Mouse (Mus musculus) megakaryocyte, embryonic 14.5 days (primary cell): ENCODE results near the gene Rcan2.

Experiments
- FLI1 ChIP-seq: IDR thresholded peaks from 2 replicates; pipeline ENCODE4 v1.6.1; 2012; ENCODE audit warnings: low read length, inconsistent platforms, mixed read lengths
- GATA1 ChIP-seq: IDR thresholded peaks from 3 replicates; pipeline ENCODE4 v1.6.1; 2012; ENCODE audit warnings: mixed read lengths, low read length, inconsistent platforms, borderline replicate concordance

GRCm38 (mm10) chr17:43916128-43916527 lies 115.0 kb downstream of the Rcan2 start:
- TF ChIP-seq GATA1 = no peak
- TF ChIP-seq FLI1 = no peak
